Mouse (Mus musculus) mouse trophoblast stem cell (cell line): ENCODE measurements around the gene Gm20388.

Source experiments
- in situ Hi-C, 2 experiments: fragments of 300-500 bp; cut with MseI, MboI; formaldehyde crosslinking; loops; 2 replicates in 1 of 2; 3 replicates in 1 of 2; pipeline ENCODE4 v1.15.1; 2025

Gene Gm20388

DNA sequence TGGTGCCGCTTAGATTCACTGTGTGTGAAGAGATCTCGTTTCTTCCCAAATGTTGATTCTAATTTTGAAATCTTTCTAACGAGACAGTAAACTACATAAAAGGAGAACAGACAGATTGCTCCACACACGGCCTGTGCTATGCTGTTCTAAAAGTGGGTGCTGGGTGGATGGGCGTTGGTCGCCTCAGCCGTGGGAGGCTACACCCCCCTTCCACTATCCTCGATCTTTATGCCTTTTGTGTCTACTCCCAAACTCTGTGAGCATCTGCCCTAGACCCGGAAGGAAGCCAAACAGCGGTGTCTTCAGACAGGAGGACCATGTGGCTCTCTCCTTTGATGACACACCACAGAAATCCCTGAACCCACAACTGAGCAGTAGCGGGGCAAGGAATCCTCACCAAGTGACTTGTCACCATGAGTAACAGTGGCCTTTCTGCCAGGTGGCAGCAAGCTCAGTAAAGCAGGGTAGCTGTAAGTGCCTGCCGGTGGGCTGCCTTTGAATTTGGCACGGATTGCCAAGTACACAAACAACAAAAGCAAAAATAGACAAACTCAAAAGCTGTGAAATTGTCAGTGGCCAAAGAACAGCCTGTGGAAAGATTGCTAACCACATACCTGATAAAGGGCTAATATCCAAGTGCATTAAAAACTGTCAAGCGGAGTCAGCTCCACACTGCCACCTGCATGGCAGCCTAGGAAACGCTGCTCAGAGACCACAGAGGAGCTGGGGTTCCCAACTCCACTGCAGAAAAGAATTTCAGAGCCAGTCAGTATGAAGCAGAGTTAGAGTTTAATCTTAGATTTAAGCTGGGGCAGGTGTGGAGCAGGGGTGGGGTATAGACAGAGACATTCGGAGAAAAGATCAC, 3858.1 kb downstream of the Gm20388 start:
- in situ Hi-C loops = no loop called here

DNA sequence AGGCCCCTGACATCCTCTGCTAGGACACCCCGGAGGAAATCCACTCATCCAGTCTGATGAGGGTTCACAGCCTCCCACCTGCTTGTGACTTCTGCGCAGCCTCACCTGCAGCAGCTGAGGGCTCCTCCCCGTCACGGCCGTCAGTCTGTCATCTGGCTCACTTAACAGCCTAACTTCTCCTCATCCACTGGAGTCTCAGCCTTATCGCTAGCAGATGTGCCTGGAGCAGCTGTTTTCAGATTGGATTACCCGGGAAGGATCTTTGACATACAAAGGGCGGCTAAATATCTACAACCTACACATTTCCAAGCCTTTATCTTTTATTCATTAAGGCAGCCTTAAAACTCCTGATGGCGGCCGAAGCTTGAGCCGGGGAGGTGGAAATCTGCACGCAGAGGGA, 3862.8 kb downstream of the Gm20388 start:
- in situ Hi-C loops = loop anchor here (5.0 kb wide), 1 partner anchor 121 kb away; the partner anchor contains the start of gene Rhou (in 2 of the 2)

DNA sequence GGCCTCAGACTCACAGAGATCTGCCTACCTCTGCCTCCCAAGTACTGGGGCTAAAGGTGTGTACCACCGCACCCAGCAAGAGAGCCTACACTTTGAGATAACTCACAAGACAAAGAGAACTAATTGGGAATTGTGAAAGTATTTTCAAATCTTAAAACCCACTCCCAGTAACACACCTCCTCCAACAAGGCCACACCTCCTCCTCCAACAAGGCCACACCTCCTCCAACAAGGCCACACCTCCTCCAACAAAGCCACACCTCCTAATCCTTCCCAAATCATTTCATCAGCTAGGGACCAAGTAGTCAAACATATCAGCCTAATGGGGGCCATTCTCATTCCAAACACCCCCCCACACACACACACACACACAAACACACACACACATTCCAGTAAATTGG, 3863.8 kb downstream of the Gm20388 start:
- in situ Hi-C loops = loop anchor here (5.0 kb wide), 1 partner anchor 122 kb away; the partner anchor contains the start of gene Rhou (in 2 of the 2)

DNA sequence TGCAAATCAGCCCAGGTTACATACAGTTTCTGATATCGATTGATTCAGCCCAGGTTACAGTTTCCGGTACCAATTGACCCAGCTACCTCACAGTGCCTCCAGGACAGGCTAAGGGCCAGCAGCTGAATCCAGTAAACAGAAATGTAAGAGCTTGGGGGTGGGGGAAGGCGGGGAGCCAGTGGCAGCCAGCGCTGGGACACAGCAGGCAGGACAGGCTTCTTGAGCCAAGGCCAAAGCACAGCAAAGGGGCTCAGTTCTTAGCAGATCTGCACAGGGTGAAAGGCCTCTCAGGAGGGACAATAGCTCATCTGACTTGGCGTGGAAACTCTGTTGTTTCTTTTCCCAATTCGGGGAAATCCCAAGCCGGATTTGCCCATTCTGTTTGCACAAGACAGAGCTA, 3866.7 kb downstream of the Gm20388 start:
- in situ Hi-C loops = no loop called here

DNA sequence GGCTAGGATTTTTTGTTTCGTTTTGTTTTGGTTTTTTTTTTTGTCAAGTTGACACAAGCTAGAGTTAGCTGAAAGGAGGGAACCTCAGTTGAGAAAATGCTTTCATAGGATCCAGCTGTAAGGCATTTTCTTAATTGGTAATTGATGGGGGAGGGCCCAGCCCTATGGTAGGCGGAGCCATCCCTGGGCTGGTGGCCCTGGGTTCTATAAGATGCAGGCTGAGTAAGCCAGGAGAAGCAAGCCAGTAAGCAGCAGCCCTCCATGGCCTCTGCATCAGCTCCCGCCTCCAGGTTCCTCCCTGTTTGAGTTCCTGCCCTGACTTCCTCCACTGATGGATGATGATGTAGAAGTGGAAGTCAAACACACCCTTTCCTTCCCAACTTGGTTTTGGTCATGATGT, 3869.8 kb downstream of the Gm20388 start:
- in situ Hi-C loops = no loop called here

DNA sequence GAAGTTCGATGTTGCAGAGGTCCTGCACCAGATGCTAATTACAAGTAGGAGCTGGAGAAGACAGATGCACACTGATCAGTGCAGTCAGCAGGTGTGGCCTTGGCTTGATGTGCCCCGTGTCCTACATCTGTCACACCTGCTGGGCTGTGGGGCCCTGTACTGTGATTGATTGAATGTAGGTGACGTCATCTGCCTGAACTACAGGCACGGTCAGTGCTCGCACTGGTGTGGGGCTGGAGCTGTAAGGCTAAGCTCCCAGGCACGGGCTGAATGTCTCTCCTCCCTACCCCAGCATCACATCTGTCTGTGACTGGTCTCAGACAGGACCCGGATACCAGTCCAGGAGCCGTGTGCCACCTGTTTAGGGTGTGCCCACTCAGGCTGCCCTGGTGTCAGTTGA, 3870.6 kb downstream of the Gm20388 start:
- in situ Hi-C loops = no loop called here

DNA sequence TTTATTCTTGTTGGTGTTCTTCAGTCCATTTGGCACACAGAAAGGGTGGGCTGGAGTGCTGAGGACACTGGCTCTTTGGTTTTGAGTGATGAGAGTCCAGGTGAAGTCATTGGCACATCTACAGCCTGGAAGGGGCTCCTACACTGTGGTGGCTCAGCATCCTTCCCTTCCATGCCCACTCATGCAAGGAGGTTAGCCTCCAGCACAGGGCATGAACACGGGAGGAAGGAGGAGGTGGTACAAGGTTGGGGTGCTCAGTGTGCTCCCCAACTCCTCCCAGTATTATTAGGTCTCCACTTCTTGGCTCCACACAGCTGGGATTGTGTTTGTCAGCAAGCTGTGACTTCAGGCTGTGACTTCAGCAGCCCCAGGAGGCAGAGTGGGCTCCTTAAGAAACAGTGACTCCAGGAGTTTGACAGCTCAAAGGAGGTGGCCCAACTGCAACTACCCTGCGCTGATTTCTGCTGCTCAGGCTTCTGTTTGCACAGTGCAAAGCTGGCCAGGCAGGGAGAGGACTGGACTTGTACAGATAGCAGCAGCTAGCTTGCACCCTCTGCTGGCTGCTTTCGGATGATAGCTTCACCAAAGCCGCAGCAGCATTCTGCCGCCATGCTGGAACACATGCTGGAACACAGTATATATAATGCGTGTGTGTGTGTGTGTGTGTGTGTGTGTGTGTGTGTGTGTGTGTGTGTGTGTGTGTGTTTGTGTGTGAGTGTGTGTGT, 3873.0 kb downstream of the Gm20388 start:
- in situ Hi-C loops = no loop called here

DNA sequence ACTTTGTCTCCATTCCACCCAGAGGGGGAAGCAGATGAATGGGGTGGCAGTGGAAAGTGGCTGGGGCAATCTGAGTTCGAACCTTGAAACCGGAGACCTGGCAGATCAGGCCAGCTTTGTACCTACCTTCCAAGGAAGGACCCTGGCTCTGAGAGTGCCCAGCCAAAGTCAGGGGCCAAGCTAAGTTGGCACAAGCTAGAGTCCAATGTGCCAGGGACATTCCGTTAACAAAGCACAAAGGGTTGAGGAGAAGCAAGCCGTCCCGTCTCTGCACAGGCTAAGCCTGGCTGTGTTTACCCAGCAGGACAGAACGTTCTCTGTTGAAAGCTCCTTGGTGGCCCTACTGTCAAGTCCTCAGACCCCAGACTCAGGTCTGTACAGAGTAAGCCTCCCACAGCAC, 3875.5 kb downstream of the Gm20388 start:
- in situ Hi-C loops = no loop called here

DNA sequence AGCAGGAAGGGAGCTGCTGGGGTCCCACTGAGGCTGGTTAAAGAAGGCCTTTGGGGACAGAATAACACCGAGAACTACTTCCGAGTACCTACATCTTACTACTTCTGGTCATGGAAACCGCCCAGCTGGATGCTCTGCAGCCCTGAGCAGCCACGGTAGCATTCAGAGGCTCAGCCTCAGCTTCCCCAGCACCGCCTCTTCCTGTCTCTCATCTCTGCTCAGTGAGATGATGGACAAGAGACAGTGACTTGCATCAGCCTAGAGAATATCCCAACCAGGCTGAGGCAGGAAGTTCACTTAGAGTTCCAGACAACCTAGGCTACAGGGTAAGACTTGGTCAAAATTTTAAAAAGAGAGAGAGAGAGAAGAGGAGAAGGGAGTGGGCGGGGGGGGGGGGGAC, 3876.0 kb downstream of the Gm20388 start:
- in situ Hi-C loops = no loop called here

DNA sequence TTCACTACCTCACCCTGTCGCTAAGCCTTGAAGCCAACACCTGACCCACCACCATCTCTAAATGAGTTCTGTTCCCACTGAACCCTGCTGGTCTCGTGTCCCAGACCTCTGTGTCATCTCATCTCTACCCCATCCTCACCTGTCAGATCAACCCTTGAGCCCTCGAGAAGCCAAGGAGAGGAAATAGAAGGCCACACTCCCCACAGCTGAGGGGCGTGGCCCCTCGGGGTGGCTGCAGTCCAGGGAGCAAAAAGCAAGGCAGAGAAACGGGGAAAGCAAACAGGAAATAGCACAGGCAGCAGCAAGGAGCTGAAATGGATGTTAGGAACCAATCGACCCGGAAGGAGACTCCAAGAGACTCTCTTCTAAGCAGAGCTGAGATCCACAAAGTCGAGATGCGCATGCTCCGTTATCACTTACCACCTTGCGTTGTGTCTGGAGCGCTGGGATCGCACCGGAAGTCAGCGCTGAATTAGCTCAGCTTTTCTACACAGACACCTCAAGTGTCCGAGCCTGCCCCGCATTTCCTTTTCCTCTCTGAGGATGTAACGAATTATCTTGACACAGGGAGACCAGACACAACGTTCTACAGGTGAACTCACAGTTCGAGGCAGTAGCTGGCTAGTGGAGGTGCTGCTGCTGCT, 3876.7 kb downstream of the Gm20388 start:
- in situ Hi-C loops = no loop called here

DNA sequence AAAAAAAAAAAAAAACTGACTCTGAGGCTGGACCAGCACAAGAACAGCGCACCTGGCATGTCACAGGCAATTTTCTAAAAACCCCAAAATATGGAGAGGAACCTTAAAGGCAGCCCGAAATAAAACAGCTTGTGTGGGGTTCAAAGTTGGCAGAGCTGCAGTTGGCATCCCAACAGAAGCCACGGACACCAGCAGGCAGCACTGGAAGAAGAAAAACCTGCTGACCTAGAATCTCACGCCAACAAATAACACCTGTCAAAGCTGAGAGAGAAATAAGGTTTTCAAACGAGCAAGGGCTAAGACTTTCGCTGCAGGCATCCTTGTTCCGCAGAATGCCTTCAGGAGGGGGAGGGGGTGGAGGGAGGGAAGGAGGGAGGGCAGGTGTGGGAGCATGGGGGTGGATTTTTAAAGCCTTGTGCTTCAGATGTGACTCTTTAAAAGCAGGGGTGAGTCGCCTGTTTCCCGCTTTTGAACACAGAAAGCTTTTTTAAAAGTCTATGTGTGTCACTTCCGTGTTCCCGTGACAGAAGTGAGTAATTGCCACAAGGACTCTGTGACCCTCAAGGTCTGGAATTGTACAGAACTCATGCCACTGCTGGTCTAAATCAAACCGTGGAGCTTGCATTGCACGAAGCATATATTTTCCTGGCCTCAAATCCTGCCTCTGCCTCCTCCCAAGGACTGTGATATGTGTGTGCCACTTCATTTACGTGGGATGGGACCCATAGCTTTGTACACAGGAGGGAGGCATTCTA, 3878.0 kb downstream of the Gm20388 start:
- in situ Hi-C loops = no loop called here

DNA sequence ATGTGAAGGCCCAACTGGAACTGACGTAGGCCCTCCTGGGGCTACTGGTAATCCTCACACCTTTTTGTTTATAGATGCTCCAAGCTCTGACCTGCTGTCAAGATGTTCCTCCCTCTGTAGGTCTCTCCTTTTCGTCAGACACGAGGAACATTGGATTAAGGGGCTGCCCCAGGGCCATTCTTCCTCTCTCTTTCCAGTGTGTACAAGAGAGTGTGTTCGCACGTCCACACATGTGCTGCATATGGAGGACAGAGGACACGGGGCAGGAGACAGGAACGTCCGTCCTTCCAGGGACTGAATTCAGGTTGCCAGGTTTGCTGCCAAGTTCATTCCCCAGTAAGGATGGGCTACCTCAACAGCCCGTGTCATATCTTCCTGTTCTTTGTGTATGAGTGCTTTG, 3878.8 kb downstream of the Gm20388 start:
- in situ Hi-C loops = no loop called here

DNA sequence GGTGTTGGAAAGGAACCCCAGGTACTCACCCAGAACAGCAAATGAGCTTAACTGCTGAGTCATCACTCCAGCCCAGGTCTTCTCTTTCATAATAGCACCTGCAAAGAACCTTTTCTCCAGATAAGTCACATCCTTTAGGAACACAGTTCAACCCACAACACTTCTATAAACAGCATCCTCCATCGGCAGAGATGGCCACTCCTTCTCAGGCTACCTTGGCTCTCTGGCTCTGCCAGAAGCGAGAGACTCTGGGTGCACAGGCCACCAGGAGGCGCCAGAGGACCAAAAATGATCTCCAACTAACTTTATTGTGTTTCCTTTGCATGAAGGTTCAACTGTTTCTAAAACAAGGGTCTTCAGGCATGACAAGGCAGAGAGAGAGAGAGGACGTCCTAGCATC, 3879.3 kb downstream of the Gm20388 start:
- in situ Hi-C loops = loop anchor here in 1 of 2 experiments (5.0 to 10.0 kb wide), 2 partner anchors 42 to 115 kb away; no protein-coding TSS in a partner anchor

DNA sequence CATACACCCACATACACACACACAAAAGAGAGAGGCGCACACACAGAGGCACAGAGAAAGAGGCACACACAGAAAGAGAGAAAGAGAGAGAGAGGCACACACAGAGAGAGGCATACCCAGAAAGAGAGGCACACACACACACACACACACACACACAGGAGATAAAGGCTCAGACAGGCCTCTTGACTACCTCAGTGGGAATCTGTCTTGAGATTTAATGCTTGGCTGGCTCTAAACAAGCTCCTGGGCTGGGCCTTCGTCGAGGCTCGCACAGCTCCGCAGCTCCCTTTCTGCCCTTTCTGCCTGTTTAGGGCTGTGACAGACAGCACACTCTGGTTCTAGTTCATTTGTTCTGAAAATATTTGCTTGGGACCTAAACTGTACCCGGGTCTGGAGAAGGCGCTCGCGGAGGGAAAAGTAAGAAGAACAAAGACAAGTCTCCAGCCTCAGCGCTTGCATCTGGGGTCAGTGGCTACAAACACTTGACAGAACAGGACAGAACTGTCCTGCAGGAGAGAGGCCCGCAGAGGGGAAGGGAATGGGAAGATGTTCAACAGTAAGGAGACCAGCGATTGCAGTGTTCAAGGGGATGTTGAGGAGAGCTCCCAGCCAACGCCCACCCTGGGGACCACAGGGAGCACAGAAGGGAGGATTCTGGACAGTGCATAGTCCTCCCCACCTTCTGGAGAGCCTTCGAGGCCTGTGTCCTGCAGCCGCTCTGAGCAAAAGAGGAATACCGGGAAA, 3880.6 kb downstream of the Gm20388 start:
- in situ Hi-C loops = loop anchor here in 1 of 2 experiments (5.0 to 10.0 kb wide), 2 partner anchors 41 to 114 kb away; no protein-coding TSS in a partner anchor

DNA sequence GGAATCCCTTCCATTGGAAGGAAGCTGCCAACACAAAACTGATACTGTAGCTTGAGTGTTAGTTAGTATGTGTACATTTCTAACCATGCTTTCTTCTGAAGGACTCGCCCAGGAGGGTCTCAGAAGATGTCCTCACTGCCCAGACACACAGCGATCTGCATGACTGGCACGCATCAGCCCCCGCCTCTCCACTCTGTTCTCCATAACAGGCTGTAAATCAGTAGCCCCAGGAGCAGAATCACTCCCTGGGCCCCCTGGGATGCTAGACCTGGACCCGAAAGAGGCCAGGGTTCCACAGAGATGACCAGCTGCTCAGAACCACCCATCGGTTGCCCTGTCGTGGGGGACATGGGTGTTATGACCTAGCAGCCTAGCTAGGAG, 3881.2 kb downstream of the Gm20388 start:
- in situ Hi-C loops = loop anchor here in 1 of 2 experiments (5.0 to 10.0 kb wide), 2 partner anchors 40 to 113 kb away; no protein-coding TSS in a partner anchor

DNA sequence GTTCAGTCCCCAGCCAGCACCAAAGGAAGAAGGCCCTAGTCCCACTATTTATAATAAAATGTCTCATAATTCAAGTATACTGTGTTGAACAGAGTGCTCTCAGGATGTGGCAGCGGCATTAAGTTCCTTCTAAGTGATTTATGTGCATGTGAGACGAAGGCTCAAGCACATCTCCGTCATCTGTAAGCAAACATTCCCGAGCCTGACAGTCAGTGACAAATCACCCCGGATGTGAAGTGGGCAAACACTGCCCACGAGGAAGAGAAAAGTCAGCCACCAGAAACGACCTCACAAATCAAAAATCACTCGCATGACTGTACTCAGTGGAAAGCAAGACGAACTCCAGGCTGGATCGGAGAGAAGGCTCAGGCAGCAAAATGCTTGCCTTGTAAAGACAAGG, 3883.3 kb downstream of the Gm20388 start:
- in situ Hi-C loops = loop anchor here in 1 of 2 experiments (5.0 to 10.0 kb wide), 2 partner anchors 38 to 111 kb away; no protein-coding TSS in a partner anchor

DNA sequence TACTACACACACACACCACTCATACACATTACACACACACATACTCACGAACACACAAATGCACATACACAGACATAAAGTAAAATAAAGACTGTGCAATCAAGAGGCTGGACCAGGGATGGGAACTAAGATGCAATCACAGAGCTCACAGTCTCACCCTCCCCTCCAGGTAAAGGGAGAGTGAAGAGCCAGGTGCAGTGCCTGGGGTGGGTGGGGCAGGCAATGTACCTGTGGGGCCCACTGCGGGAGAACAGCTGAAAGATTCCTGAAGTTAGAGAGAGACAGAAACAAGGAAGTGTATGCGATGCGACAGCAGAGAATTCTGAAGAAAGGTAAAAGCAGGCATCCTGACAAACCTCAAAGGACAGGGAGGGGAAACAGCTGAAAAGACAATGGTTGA, 3884.1 kb downstream of the Gm20388 start:
- in situ Hi-C loops = loop anchor here in 1 of 2 experiments (5.0 to 10.0 kb wide), 2 partner anchors 38 to 110 kb away; no protein-coding TSS in a partner anchor

DNA sequence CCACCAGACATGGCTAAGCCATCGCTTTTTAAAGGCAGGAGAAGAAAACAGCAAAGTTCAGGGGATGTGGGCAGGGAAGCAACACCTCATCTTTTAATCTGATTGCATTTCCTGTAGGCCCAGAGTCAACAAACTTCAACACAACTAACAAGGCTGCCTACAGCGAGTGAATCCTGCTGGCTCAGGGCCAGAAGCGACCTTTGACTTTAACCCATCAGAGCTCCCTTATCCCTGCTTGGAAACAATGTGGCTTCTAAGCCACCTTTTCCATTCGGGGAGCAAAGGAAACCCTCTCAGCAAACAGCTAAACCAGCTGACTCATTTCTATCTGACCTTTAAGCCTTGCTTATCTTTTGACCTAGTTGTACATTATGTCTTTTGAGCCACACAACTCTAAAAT, 3886.1 kb downstream of the Gm20388 start:
- in situ Hi-C loops = loop anchor here in 1 of 2 experiments (10.0 kb wide), 1 partner anchor 108 kb away; no protein-coding TSS in a partner anchor

DNA sequence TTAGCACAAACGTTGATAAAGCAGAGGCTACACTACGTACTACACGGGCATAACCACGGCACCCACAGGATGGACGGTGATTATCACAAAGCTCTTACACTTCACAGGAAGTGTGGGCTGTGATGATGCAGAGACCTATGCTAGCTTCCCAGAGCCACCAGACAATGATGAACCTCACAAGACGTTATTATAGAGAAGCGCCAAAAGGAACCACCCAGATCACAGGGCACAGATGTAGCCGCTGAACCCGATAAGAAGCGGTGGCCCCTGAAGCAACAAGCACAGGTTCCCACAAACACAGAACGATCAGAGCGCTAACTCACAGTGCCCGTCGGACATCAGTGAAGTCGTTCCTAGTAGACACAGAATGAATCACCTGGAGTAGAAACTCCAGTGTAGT, 3887.3 kb downstream of the Gm20388 start:
- in situ Hi-C loops = loop anchor here in 1 of 2 experiments (10.0 kb wide), 1 partner anchor 107 kb away; no protein-coding TSS in a partner anchor

DNA sequence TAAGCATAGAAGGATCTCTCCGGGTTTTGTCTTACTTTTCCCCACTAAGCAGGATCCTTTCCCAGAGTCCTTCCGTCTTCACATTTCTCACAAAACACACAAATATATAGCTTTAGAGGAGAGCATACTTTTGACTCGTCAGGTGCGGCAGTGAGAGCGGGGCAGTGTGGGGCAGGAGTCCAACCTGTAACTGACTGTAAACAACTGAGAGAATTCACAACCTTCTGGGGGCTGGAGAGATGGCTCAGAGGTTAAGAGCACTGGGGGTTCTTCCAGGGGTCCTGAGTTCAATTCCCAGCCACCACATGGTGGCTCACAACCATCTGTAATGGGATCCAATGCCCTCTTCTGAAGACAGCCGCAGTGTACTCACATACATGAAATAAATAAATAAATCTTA, 3888.8 kb downstream of the Gm20388 start:
- in situ Hi-C loops = loop anchor here in 1 of 2 experiments (10.0 kb wide), 1 partner anchor 105 kb away; no protein-coding TSS in a partner anchor
